Mouse (Mus musculus) cerebellum, adult 8-10 months (tissue): ENCODE results near the gene Agt.

Experiments used
- DNase-seq: peaks from one replicate; pipeline ENCODE4 v3.0.0; 2022

Gene Agt

GRCm38 (mm10) chr8:124551011-124551661, 18.4 kb downstream of the Agt start:
- no peak for DNase-seq

DNA sequence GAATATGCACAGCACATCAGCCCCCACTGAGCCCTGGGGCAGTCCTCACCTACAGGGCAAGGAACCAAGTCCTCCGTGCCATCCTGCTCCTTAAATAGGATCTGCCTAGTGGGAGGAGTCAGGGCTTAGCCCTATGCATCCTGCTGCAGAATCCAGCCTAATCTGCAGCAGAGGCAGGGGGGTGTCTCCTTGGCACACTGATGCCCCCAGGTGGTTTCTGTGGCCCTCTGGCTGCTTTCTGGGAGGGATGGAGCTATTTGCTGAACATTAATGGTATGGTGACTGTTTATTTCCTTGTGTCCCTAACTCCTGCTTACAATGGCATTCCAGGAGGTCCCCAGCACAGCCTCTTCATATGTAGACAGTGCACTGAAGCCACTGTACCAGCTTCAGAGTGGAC, 21.3 kb downstream of the Agt start:
- no peak for DNase-seq

DNA sequence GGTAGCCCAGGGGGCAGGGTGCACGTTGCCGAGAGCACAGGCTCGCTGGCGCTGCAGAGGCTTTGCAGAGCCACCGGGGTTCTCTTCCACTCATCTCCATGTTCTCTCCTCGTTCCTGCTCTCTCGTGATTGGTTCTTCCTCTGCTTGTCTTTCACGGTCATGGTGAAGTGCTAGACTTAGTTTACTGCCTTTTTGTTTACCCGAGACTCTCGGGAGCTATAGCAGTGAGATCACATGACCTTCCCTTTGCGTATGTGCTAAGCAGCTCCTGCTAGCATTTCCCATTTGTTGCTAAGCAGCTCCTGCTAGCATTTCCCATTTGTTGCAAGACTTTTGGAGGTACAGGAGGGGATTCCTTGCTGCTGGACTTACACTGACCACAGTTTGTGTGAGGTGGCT, 22.2 kb downstream of the Agt start:
- no peak for DNase-seq

GRCm38 (mm10) chr8:124546815-124547214, 22.7 kb downstream of the Agt start:
- no peak for DNase-seq

DNA sequence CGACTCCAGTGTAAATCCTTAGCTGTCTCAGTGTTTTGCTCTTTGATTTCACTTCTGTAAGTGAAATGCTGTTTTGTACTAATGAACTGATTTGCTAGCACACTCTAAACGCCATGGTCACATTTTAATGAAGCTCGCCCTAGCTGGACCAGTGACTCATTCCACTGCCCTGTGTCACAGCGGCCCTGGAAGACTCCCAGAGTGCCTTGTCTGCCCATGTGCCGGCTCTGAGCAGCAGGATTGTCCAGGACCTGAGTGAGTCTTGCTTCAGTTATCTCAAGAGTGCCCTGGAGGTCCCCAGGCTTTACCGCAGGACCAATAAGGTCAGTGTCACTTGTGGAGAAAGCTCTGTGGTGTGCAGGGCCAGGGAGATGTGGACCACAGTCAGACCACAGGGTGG, 23.1 kb downstream of the Agt start:
- no peak for DNase-seq

DNA sequence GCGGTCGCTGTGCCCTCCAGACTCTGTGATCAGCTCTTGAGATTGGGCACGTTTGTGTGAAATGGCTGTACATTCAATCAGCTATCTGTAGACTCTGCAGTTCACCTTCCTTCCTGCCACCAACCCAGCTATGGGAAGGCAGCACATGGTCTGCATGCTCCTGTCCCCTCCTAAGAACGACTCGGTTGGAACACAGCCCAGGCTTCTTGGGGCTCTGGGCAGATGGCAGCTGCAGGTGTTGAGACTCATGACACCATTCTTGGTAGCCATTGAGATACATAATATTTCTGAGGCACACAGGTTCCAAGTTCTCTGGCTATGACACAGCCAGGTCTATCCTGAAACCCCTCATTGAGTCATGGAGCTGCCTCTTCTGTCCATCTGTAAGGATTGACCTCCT, 26.2 kb downstream of the Agt start:
- DNase-seq = no peak

- DNase-seq = peak; percentile 65
Observed at GRCm38 (mm10) chr8:124542001-124542400, 27.5 kb downstream of the Agt start.

GRCm38 (mm10) chr8:124540906-124541305, 28.6 kb downstream of the Agt start:
- DNase-seq = no peak

GRCm38 (mm10) chr8:124535451-124535850, 34.1 kb downstream of the Agt start:
- no peak for DNase-seq

DNA sequence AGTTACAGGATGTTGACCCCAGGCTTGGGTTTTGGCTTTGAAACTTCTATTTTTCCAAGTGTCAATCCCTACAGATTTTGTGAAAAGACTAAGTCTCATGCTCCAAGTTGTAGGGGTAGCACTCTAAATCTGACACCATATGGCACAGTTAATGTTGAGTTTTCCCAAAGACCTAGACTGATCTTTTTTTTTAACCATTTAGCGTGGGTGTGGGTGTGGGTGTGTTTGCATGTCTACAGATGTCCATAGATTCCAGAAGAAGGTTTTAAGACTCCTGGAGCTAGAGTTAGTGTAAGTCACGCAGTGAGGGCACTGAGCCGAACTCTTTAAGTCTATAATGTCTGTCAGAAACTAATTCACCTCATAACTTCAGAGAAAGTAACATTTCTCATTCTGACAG, 36.9 kb downstream of the Agt start:
- no peak for DNase-seq

DNA sequence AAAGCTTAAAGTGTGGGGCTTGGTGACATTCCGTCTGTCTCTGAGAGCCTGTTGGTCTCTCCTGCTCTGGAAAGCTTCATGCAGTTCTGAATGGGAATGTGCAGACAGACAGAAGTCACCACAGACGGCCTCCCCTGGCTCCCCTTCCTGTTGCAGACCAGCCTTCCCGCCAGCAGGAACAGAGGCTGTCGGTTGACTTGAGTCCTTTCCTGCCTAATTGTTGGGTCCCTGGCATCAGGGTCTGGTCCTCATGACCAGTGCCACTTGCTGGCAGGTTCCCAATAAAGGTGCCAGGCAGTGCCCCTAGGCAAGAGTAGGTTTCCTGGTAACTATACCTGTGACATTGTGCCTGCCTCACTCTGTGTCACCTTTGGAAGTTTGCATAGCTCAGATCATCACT, 38.5 kb downstream of the Agt start:
- DNase-seq = no peak

DNA sequence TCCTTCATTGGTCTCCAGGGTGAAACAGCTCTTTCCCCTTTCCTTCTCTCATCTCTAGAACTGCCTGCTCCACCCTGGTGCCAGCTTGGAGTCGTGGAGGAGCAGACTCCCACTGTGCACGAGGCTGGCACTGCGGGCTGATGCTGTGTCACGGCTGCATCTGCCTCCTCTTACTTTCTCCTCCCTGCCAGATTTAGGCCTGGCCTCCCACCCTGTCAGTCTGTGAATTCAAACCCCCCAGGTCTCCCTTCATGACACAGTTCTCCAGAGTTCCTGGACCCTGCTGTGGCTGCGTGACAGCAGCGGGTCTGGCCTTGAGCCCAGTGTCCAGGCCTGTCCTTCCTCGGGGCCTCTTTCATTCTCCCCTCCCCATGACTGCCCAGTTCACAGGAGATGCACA, 39.0 kb downstream of the Agt start:
- peak; percentile 57 for DNase-seq

DNA sequence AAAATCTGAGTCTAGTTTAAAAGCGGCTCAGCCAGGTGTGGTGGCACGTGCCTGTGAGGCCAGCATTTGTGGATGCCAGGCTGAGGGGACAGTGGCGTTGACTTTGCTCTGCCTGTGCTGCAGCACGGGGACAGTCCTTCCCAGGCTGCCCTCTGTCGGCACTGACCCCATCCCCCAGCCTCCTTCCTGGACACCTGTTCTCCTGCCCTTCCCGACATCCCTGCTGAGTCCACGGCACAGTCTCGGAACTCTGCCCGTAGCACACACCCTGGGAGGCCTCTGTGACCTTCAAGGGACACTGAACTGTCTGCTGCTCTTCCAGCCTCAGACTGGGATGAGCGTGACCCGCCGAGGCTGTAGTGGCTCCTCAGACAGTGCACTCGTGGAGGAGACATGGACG, 39.4 kb downstream of the Agt start:
- DNase-seq = peak; percentile 79

DNA sequence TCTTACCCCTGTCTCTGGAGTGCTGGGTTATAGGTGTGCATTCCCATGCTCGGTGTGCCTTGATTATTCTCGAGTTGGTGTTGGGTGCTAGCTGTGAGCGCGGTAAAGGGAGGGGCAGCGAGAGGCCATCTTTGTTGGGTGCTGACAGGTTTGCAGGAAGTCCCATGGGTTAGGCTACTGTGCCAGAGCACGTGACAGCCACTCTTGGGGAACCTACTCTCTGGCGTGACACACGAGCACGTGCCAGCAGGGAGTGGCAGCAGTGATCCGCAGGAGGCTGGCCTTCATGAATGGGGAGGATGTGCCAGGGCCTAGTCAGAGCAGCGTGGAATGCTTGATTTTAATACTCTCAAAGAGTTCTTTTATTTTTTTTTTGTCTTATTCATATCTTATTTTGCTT, 43.2 kb downstream of the Agt start:
- DNase-seq = no peak

DNA sequence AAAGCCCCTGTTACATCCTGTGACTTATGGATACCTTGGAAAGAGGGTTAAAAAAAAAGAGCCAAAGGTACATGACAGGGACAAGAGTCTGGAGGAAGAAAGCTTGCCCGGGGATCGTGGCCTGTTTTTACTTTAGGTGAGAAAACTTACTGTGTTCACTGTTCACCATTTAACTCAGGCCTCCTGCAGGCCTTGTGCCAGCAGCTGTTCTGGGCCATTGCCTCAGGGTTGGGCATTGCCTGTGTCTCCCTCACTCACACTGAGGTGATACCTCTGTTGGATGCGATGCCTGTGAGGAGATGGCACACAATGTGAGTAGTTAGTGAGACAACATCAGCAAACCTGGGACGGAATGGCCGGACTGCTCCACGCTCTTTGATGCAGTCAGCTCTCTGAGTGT, 47.6 kb downstream of the Agt start:
- no peak for DNase-seq

DNA sequence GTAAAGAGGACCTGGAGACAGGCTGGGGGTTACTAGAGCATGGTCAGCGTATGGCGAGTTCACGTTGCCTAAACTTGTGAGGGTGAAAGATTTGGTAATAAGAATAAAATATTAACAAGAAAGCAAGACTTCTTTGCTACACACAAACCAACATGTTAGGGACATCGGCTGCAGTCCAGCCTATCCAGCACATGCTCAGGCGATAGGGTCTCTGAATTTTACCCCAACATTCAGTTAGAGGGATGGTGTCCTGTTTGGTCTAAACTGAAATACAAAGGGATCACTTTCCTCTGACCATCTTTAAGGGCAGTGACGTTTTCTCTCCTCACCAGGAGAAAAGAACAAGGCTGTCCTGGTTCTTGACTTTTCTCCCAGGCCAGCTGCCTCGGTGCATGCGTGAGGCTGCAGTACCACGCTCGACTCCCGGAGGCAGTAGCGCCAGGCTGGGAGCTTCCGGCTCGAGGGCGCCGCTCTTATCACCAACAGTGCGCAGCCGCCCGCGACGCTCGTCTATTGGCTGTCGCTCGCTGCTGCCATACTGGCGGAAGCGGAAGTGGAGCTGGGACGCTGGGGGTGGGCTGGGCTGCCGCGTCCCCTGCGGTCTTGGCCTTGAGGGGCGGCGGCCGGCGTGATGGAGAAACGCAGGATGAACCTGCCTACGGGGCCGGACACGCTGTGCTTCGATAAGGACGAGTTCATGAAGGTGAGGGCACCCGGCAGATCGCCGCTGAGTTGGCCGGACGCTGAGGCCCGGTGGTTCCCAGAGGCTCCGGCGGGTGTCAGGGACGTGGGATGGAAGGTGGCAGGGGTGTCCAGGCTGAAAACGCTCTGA, 49.0 kb downstream of the Agt start, which contains the start of gene Cog2:
TSS of gene Cog2 (plus strand) at position 519 of the 832 bp plus-strand sequence.
- peak; percentile 87 for DNase-seq

GRCm38 (mm10) chr8:124517142-124517541, 52.4 kb downstream of the Agt start:
- DNase-seq = no peak

DNA sequence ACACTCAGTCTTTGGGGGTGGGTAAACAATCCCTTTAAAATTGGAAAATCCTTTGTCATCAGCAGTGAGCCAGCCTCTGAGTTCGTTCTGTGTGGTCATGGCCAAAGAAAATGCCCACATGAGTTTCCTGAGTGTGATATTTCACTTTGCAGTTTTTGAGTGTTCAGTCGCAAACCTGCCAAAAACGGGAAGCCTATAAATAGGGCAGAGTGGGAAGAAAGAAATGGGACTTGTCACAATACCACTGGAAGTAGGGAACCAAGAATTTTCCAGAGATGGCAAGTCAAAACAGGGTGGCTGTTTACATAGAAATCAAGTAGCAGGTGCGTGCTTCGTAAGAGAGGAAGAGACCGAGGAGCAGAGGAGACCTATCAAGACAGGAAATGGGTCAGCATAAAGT, 53.0 kb downstream of the Agt start:
- DNase-seq = no peak

GRCm38 (mm10) chr8:124516039-124516438, 53.5 kb downstream of the Agt start:
- no peak for DNase-seq

GRCm38 (mm10) chr8:124509156-124509555, 60.4 kb downstream of the Agt start:
- DNase-seq = no peak

DNA sequence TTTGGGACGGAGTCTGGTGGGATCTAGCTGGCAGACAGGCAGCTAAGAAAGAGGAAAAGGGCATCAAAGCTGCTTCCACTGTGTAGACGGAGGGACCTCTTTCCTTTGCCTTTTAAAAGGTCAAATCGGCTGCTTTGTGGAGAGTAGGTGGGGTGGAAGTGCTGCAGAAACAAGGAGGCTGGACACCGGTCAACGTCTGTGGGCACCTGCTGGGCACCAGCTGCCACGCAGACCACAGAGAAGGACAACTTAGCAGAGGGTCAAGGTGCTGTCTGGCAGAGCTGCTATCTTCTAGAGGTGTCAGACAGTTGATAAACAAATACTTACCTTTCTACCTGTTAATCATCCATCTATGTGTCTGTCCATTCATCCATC, 61.2 kb downstream of the Agt start:
- DNase-seq = peak; percentile 73

DNA sequence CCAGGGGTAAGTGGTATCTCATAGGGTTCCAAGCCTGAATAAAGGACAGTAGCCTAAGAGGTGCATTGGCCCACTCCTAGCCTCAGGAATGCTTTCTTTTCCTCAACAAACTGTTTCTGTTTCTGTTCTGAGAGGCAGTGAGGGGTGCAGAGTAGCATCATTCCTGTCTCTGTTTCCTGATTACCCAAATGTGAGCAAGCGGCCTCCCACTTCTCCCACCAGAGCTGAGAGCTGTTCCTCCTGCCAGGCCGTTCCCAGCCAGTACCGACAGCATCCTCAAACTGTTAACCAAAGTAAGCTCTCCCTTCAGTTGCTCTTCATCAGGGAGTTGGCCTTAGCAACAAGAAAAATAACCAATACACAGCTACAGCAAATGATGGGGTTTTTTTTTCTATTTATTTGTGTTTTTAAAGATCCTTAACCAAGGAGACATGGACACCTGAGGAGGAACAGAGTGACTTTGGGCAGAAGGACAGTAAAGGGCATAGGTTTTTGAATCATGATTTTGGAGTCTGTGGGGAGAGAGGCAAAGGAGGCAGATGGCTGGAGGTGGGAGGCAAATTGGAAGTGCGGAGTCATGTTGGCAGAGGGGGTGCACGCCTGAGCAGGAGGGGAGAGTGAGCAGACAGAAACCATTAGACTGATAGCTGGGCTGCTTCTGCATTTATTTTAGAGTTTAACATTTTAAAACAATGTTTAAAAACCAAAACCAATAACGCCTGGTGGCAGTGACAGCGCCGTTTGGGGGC, 61.8 kb downstream of the Agt start:
- DNase-seq = peak; percentile 73
